Mouse (Mus musculus) heart, adult 2 months (tissue): ENCODE measurements around the gene Ndufab1. TPM values are rescaled to one million over a fixed set of nuclear protein-coding genes. Genes with fewer than 3 reads are reported as not detected.
A peak's percentile ranks its signal among the peaks of the same experiment; 100 is the strongest.

Source experiments
- DNase-seq, 2 experiments: peaks; one replicate each; pipeline ENCODE4 v3.0.0; 2021
- H3K27ac ChIP-seq: fragments of 200-600 bp; 2 replicates; pipeline ENCODE4 v1.8.1; 2022
- H3K27me3 ChIP-seq: fragments of 200-500 bp; 2 replicates; pipeline ENCODE4 v1.6.1; 2012; ENCODE audit warnings: mild to moderate bottlenecking, low read length, inconsistent platforms, mixed read lengths; ENCODE audit not compliant: control insufficient read depth, insufficient read depth
- H3K36me3 ChIP-seq: fragments of 200-500 bp; 2 replicates; pipeline ENCODE4 v1.6.1; 2012; ENCODE audit warnings: low read length, inconsistent platforms; ENCODE audit not compliant: control insufficient read depth, insufficient read depth
- H3K4me1 ChIP-seq: fragments of 200-500 bp; 2 replicates; pipeline ENCODE4 v1.6.1; 2011; ENCODE audit warnings: low read length; ENCODE audit not compliant: control insufficient read depth, insufficient read depth
- H3K4me3 ChIP-seq: fragments of 200-600 bp; 2 replicates; pipeline ENCODE4 v1.8.1; 2022
- H3K79me2 ChIP-seq: fragments of 200-500 bp; replicated peaks from 2 replicates; pipeline ENCODE4 v1.6.1; 2012; ENCODE audit warnings: mild to moderate bottlenecking, inconsistent platforms, low read length, moderate library complexity, mixed read lengths; ENCODE audit not compliant: control insufficient read depth, insufficient read depth
- H3K9ac ChIP-seq: fragments of 200-500 bp; 2 replicates; pipeline ENCODE4 v1.6.1; 2012; ENCODE audit warnings: low read depth, mild to moderate bottlenecking, control low read depth, inconsistent platforms, low read length, mixed read lengths
- CTCF ChIP-seq: fragments of 200-600 bp; IDR thresholded peaks from 2 replicates; pipeline ENCODE4 v1.8.1; 2022; ENCODE audit warnings: antibody characterized with exemption, mild to moderate bottlenecking, moderate library complexity
- EP300 ChIP-seq: fragments of 200-500 bp; IDR thresholded peaks from 2 replicates; pipeline ENCODE4 v1.6.1; 2011; ENCODE audit warnings: low read depth, low read length, control low read depth; ENCODE audit not compliant: insufficient read depth
- POLR2A ChIP-seq: fragments of 200-500 bp; IDR thresholded peaks from 2 replicates; pipeline ENCODE4 v1.6.1; 2011; ENCODE audit warnings: mild to moderate bottlenecking, low read depth, low read length, control low read depth; ENCODE audit not compliant: insufficient read depth
- WGBS: fragments of 180-500 bp; shearing (Covaris S2); methylation state at CpG from one replicate; pipeline ENCODE4 v1.1.7; 2018; 5-methylcytosine and 5-hydroxymethylcytosine counted together
- intact Hi-C: fragments of 180-260 bp; cut with DNase I; formaldehyde crosslinking; loops from one replicate; pipeline ENCODE4 v1.15.1; 2025
- long read RNA-seq: library from polyadenylated mRNA; stranded (forward); transcript quantifications from one replicate; pipeline ENCODE4 v2.0.0, GENCODE M21; 2021
- polyA plus RNA-seq: library from polyadenylated mRNA; depleted of rRNA; stranded (reverse); fragments of >200 nt; gene quantifications from 2 replicates; pipeline ENCODE4 v1.2.3, GENCODE M21; 2012; rRNA removed
- total RNA-seq, 2 experiments: library from RNA; stranded (reverse); gene quantifications; 2 replicates each; pipeline ENCODE4 v1.2.3; 2021

Gene Ndufab1
- total RNA-seq = 1,000 to 10,000 TPM; 1,546 to 1,742 TPM
- 502 and 847 TPM in 2 replicates for polyA plus RNA-seq
- long read RNA-seq, transcript Ndufab1-201 (5 exons, 3,479 nt) = minor isoform, 43 of 1,042 reads
- long read RNA-seq, transcript Ndufab1-202 (5 exons, 552 nt) = minor isoform, 5 of 1,042 reads
- long read RNA-seq, transcript Ndufab1-205 (3 exons, 397 nt) = minor isoform, 7 of 1,042 reads
- long read RNA-seq, transcript Ndufab1-203 (5 exons, 1,416 nt) = major isoform, 931 of 1,042 reads
- long read RNA-seq, partial matches to known transcripts = 2 of 1,042 reads
- long read RNA-seq, other reads (novel, unspliced or antisense) = 51 of 1,042 reads

DNA sequence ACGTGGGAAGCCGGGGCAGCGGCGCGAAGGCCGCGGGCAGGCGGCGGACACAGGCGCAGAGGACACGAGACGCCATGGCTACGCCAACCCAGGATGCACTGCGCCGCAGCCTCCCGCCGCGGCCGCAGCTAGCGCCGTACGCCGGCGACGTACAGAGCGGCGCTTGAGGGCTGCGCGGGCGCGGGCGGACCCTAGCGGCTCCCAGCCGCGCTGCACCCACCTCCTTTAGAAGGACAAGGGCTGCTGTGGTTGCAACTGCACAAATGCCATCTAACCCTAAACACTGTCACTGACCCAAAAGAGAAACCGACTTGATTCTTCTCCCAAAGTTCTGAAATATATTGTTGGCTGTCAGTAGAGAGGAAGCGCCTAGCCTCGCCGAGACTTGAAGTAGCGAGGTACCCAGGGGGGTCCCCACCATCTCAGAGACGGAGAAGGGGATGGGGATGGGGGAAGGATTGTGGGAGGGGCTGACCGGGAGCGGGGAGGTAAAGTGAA is at the start of gene Ndufab1:
Gene Ndufab1 (minus strand): TSS at position 140 of the 498 bp plus-strand sequence.
- Histone ChIP-seq H3K4me1 (peaks cover 8% of the 10 kb centered on the region), H3K9ac (peak within 1 kb of the TSS; percentile 81), H3K4me3 (peak within 1 kb of the TSS; percentile 80), H3K27me3 (no peaks in the 10 kb centered on the region), H3K79me2 (peaks cover 8% of the 10 kb centered on the region), H3K27ac (peak within 1 kb of the TSS; percentile 91), H3K36me3 (peaks cover 16% of the 10 kb centered on the region)
- under 1% methylated on average over 43 of the region's 43 CpGs for WGBS
- DNase-seq = peak; percentile 93
- peak; percentile 56 for TF ChIP-seq POLR2A
- peak; percentile 88 for TF ChIP-seq CTCF
- 0 out of 2 replicates have a peak, but pooled peaks have one; percentile 43 for TF ChIP-seq EP300
- intact Hi-C loops = loop anchor here (2.0 kb wide), 2 partner anchors 31 to 33 kb away; partner anchors contain the start of genes Dctn5 and Palb2

DNA sequence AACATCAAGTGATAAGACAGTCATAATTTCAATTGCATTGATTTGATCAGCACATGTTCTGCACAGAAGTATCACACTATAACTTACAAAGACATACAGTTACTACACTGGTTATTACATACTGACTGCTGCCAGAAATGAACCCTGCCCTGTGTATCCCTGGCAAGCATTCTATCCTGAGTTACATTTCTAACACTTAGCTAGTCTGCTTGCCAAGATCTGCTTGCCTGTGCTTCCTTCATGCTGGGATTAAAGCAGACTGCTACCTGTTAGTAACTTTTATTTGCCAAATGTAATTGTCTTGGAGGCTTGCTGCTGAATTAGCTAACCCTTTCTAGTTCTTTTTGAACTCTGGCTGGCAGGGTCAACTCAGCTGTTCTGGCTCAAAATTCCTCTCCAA is 39.3 kb upstream of the Ndufab1 start:
- TF ChIP-seq POLR2A = no peak
- no peak for TF ChIP-seq CTCF
- no peak for TF ChIP-seq EP300
- H3K36me3 ChIP-seq = peaks cover 7% of the 10 kb centered on the region
- no peaks in the 10 kb centered on the region for H3K79me2 ChIP-seq
- H3K9ac ChIP-seq = no peak overlapping the region
- H3K27me3 ChIP-seq = no peaks in the 10 kb centered on the region
- no peaks in the 10 kb centered on the region for H3K4me1 ChIP-seq
- no peak overlapping the region for H3K4me3 ChIP-seq
- DNase-seq = no peak
- H3K27ac ChIP-seq = no peak overlapping the region
- intact Hi-C loops = no loop called here

DNA sequence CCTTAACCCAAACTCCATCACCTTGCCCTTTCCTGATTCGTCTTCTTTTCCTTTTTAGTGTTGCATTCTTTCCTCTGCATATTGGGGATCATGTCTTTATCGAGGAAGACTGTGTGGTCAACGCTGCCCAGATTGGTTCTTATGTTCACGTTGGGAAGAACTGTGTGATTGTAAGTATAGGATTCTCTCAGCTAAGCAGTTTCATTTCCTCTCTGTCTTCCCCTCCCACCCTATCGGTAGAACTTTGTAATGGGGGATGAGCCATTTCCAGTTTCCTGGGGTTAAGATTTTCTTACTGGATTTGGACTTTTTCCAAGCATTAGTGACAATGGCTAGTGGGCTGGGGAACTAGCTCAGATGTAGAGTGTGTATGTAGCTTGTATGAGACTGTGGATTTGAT is 36.5 kb upstream of the Ndufab1 start:
- intact Hi-C loops = no loop called here
- 79% methylated on average over 5 of the region's 5 CpGs for WGBS
- H3K4me1 ChIP-seq = no peaks in the 10 kb centered on the region
- no peak for DNase-seq
- no peaks in the 10 kb centered on the region for H3K27me3 ChIP-seq
- H3K36me3 ChIP-seq = peaks cover 16% of the 10 kb centered on the region
- no peak overlapping the region for H3K27ac ChIP-seq
- no peak overlapping the region for H3K9ac ChIP-seq
- no peaks in the 10 kb centered on the region for H3K79me2 ChIP-seq
- TF ChIP-seq CTCF (no peak), POLR2A (no peak), EP300 (no peak)
- H3K4me3 ChIP-seq = no peak overlapping the region

DNA sequence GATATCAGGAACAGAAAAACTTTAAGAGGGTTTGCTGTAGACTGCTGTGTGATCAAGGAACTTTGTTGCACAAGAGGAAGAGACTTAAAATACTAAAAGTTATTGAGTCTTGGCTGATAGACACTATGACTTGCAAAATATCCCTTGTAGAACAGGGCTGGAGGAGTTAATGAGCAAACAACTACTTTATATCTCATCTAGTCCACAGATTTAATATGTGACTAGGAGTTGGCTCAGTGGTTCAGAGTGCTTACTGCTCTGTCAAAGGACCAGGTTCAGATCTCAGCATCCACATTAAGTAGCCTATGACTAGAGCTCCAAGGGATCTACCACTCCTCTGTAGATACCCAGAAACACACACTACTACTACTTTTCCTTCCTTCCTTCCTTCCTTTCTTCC is 35.4 kb upstream of the Ndufab1 start:
- DNase-seq = no peak
- no peaks in the 10 kb centered on the region for H3K4me1 ChIP-seq
- TF ChIP-seq EP300 = no peak
- H3K27ac ChIP-seq = no peak overlapping the region
- H3K4me3 ChIP-seq = no peak overlapping the region
- no peaks in the 10 kb centered on the region for H3K79me2 ChIP-seq
- intact Hi-C loops = no loop called here
- H3K9ac ChIP-seq = no peak overlapping the region
- H3K36me3 ChIP-seq = peaks cover 16% of the 10 kb centered on the region
- no peaks in the 10 kb centered on the region for H3K27me3 ChIP-seq

DNA sequence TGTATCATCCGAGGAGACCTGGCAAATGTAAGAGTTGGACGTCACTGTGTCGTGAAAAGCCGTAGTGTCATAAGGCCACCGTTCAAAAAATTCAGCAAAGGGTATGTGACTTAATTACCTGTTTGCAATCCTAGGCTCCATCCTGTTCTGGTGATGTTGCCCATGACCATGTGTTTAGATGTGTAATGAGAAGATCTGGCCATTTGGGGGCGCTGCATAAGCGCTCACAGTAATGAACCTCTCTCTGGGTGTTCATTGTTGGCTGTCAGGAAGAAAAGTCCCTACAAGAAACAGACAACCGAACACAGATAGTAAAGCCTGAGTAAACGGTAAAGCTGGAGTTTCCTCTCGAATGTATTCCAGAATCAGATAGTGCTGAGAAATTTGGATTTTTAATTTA is 33.4 kb upstream of the Ndufab1 start:
- Histone ChIP-seq H3K79me2 (no peaks in the 10 kb centered on the region), H3K27ac (no peak overlapping the region), H3K36me3 (peaks cover 16% of the 10 kb centered on the region), H3K4me3 (no peak overlapping the region), H3K4me1 (no peaks in the 10 kb centered on the region), H3K27me3 (no peaks in the 10 kb centered on the region), H3K9ac (no peak overlapping the region)
- no peak for DNase-seq
- intact Hi-C loops = loop anchor here (2.0 kb wide), 1 partner anchor 24 kb away; the partner anchor contains the start of gene Plk1
- peak; percentile 51 for TF ChIP-seq CTCF
- TF ChIP-seq EP300 = no peak
- TF ChIP-seq POLR2A = no peak
- 71% methylated on average over 10 of the region's 10 CpGs for WGBS

DNA sequence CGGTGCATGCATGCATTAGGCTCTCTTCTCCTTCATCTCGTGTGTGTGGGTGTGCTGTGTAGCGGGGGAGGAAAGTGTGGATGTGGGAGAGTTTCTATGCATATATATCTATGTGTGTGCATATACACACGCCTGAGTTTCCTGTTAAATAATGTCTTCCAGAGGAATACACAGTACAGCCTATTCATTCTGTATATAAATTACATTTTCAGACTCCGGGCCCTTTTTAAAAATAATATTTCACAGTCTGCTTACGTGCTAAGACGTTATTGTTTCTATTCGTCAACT is 31.6 kb upstream of the Ndufab1 start:
- 10% methylated on average over 8 of the region's 8 CpGs for WGBS
- intact Hi-C loops = loop anchor here (2.0 kb wide), 3 partner anchors 30 to 152 kb away; partner anchors contain the start of genes Cog7, Ears2 and Ubfd1
- TF ChIP-seq EP300 = no peak
- TF ChIP-seq POLR2A = no peak
- no peak for TF ChIP-seq CTCF
- Histone ChIP-seq H3K9ac (peak overlapping the region; percentile 94), H3K79me2 (no peaks in the 10 kb centered on the region), H3K4me3 (peak overlapping the region; percentile 96), H3K36me3 (peaks cover 13% of the 10 kb centered on the region; the same call in 1 of the 2 replicates), H3K27me3 (no peaks in the 10 kb centered on the region), H3K27ac (peak overlapping the region; percentile 87), H3K4me1 (no peaks in the 10 kb centered on the region)
- no peak for DNase-seq
